Mouse (Mus musculus) limb, embryonic 13.5 days (tissue): ENCODE measurements at regions not wholly inside any gene's neighbourhood (a gene's known extent, or its start where the extent isn't known, plus 50 kb on each side); places are given as distances from the start of the nearest gene placed in this dataset.
"Not testable (repeated sequence)": the region's sequence is repeated elsewhere in the genome, so short reads cannot be mapped to it uniquely, and the experiment has no call there.

Experiments
- ATAC-seq: fragments of 200-750 bp; cut with Nextera tagmentation; 2 replicates; pipeline ENCODE4 v1.8.0; 2017; ENCODE audit warnings: low read depth, moderate number of reproducible peaks, moderate TSS enrichment; ENCODE audit not compliant: low FRiP score
- H3K27ac ChIP-seq: fragments of 300-500 bp; sonication (generic); 2 replicates; pipeline ENCODE4 v1.5.1; 2015; ENCODE audit warnings: inconsistent platforms, mild to moderate bottlenecking, moderate library complexity
- H3K27me3 ChIP-seq: fragments of 300-500 bp; sonication (generic); 2 replicates; pipeline ENCODE4 v1.6.1; 2015; ENCODE audit warnings: mild to moderate bottlenecking, inconsistent platforms
- H3K36me3 ChIP-seq: fragments of 300-500 bp; sonication (generic); 2 replicates; pipeline ENCODE4 v1.6.1; 2015; ENCODE audit warnings: inconsistent platforms, mild to moderate bottlenecking, moderate library complexity
- H3K4me1 ChIP-seq: fragments of 300-500 bp; sonication (generic); 2 replicates; pipeline ENCODE4 v1.6.1; 2015; ENCODE audit warnings: inconsistent platforms
- H3K4me2 ChIP-seq: fragments of 300-500 bp; sonication (generic); replicated peaks from 2 replicates; pipeline ENCODE4 v1.6.1; 2015; ENCODE audit warnings: inconsistent platforms, mild to moderate bottlenecking, moderate library complexity
- H3K4me3 ChIP-seq: fragments of 300-500 bp; sonication (generic); 2 replicates; pipeline ENCODE4 v1.5.1; 2015; ENCODE audit warnings: moderate library complexity, mild to moderate bottlenecking, inconsistent platforms
- H3K9ac ChIP-seq: fragments of 300-500 bp; sonication (generic); 2 replicates; pipeline ENCODE4 v1.6.1; 2015; ENCODE audit warnings: mild to moderate bottlenecking, inconsistent platforms
- H3K9me3 ChIP-seq: fragments of 300-500 bp; sonication (generic); 2 replicates; pipeline ENCODE4 v1.6.1; 2016; ENCODE audit warnings: inconsistent platforms
- WGBS: fragments of 180-500 bp; shearing (Covaris S2); methylation state at CpG from one replicate; pipeline ENCODE4 v1.1.7; 2015; 5-methylcytosine and 5-hydroxymethylcytosine counted together

DNA sequence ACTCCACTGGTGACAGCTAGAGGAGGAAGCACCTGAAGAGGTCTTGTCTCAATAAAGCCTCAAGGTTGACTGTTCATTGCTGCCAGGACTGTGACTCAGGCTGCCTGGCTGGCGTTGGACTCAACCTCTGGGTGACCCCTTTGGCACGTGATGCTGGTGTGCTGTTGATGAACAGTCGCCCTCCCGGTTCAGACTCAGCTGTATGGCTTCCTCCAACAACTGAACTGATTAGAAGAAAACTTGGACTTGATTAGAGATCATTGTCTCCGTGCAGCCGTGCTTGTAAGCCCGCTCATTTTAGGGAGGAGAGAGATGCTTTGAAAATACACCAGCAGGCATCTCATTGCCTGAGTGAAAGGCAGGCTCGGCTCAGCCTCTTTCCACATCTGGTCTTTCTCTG is 103.2 kb upstream of the Nxpe4 start:
- WGBS, result 53% methylated on average over 8 of the region's 8 CpGs

DNA sequence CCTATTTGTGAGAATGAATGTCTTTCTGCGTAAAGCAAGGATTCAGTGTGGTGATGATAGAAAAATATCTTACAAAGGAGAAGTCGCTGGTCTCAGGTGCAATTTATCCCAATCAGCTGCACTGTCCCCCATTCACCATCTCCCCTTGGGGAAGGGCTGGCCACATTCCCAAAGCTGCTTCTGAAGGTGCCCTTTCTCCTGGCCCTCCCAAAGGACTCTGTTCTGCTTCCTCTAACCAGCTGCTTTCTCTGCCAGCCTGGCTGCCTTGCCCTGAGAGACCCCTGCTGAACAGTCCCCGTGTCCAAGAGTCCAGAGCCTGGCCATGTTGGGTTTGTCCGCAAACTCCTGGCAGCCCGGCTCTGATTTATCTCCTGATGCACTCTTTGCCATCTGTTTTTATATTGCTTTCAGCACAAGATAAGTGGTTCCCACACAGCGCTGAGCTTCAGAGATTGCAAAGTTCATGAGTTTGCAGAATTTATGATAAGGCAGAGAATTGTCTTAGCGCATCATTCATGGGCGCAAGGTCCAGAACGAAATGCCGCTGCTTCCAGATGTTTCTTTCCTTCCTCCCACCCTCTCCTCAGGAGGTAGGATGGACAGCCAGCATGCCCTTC is 102.2 kb upstream of the Nxpe4 start:
- no peak overlapping the region for H3K4me2 ChIP-seq
- H3K36me3 ChIP-seq, result no peaks in the 10 kb centered on the region
- no peak overlapping the region for H3K4me3 ChIP-seq
- WGBS, result 87% methylated on average over 10 of the region's 10 CpGs
- H3K9ac ChIP-seq, result no peak overlapping the region
- no peak overlapping the region for H3K27ac ChIP-seq
- H3K4me1 ChIP-seq, result no peaks in the 10 kb centered on the region
- no peak for ATAC-seq
- H3K27me3 ChIP-seq, result no peaks in the 10 kb centered on the region
- no peaks in the 10 kb centered on the region for H3K9me3 ChIP-seq

More for the DNA sequence above, 103.2 kb upstream of the Nxpe4 start:
- Histone ChIP-seq H3K27me3 (no peaks in the 10 kb centered on the region), H3K9me3 (no peaks in the 10 kb centered on the region), H3K27ac (no peak overlapping the region), H3K4me2 (no peak overlapping the region), H3K9ac (no peak overlapping the region), H3K36me3 (no peaks in the 10 kb centered on the region), H3K4me1 (no peaks in the 10 kb centered on the region), H3K4me3 (no peak overlapping the region)
- ATAC-seq, result no peak

DNA sequence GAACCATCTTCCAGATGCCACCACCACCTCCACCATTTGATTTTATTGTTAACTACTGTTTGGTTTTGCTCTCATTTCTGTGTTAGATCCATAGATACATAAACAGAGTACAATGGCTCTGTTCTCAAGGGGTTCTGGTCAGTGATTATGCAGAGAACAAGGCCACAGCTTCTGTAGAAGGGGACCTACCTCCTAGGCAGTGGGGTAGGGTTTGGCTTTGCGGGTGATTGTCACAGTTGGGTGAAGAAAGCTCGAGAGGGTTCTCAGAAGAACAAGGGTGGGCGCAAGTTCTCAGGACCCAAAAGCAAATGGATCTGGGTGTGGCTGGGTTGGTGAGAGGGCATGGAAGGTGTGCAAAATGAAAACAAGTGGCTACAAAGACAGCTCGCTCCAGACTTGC is 100.8 kb upstream of the Nxpe4 start:
- no peaks in the 10 kb centered on the region for H3K36me3 ChIP-seq
- WGBS, result 84% methylated on average over 4 of the region's 4 CpGs

DNA sequence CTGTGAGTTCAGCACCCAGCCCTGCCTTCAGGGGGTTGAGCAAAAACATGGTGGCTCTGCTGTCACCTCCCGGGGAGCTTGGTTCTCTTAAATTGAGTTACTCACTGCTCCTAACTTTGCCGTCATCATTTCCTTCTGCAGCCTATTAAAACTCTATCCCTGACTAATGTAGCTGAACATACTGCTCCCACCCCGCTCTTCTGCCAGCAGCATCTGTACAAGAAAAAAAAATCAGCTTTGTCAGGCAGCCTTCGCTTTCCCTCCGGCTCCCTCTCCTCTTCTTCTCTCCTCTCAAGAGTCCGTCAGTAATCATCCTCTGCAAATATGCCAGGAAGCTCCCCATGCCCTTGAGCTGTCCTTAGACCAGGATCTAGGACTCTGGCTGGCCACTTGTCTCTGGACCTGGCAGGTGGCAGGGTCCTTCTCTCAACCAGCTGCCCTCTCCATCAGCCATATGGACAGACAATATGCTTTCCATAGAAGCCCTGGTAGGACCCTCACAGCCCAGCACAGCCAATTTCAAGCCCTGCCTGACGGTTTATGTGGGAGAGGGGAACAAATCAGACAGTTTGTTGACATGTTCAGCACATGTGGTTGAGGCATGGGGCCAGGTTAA is 95.0 kb upstream of the Nxpe4 start:
- ATAC-seq, result no peak
- Histone ChIP-seq H3K4me3 (no peak overlapping the region), H3K27me3 (no peaks in the 10 kb centered on the region), H3K4me1 (no peaks in the 10 kb centered on the region), H3K9ac (no peak overlapping the region), H3K9me3 (no peaks in the 10 kb centered on the region), H3K4me2 (no peak overlapping the region), H3K36me3 (no peaks in the 10 kb centered on the region), H3K27ac (no peak overlapping the region)
- WGBS, result 72% methylated on average over 7 of the region's 7 CpGs

More for the DNA sequence above, 100.8 kb upstream of the Nxpe4 start:
- Histone ChIP-seq H3K9me3 (no peaks in the 10 kb centered on the region), H3K27ac (no peak overlapping the region), H3K4me2 (no peak overlapping the region), H3K9ac (no peak overlapping the region), H3K4me3 (no peak overlapping the region), H3K4me1 (no peaks in the 10 kb centered on the region), H3K27me3 (no peaks in the 10 kb centered on the region)
- ATAC-seq, result no peak

DNA sequence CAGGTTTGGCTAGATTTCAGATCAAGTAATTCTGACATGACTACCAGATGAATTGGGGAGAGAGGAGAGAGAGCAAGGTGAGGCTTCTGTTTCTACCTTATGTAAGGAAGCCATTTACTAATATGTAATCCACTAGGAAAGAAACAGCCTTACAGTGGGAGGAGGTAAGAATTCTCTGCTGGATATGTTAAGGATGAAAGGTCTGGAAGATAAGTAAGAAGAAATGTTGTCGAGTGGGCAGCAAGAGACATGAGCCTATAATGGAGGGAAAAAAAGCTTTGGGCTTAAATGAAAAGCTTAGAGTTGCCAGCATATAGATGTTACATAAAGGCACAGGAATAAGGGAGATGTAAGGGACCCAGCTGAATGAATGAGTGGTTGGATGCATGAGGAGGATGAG is 89.2 kb upstream of the Nxpe4 start:
- Histone ChIP-seq H3K27ac (no peak overlapping the region), H3K36me3 (no peaks in the 10 kb centered on the region), H3K9me3 (no peaks in the 10 kb centered on the region), H3K4me3 (no peak overlapping the region), H3K27me3 (no peaks in the 10 kb centered on the region), H3K4me1 (no peaks in the 10 kb centered on the region), H3K4me2 (no peak overlapping the region), H3K9ac (no peak overlapping the region)
- no peak for ATAC-seq
- WGBS, result 88% methylated on average over 1 of the region's 1 CpGs

DNA sequence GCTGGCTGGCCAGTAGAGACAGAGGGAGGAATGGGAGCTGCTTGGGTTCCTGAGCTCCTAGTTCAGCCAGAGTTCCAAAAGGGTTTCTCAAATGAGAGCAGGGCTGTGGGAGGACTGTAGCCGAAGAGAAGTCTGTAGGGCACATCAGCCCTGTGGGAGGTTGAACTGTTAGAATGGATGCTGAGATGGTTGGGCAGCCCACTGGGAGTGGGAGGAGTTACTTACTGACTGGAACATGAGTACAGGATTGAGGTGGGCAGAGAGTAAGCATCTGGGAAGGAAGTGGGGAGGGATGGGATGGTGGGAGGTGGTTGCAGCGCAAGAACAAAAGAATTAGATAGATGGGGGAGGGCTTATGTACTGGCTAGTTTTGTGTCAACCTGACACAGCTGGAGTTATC is 88.7 kb upstream of the Nxpe4 start:
- no peak for ATAC-seq
- 70% methylated on average over 2 of the region's 2 CpGs for WGBS
- no peaks in the 10 kb centered on the region for H3K36me3 ChIP-seq
- H3K4me1 ChIP-seq, result no peaks in the 10 kb centered on the region
- H3K27me3 ChIP-seq, result no peaks in the 10 kb centered on the region
- no peak overlapping the region for H3K4me3 ChIP-seq
- no peak overlapping the region for H3K4me2 ChIP-seq
- H3K9ac ChIP-seq, result no peak overlapping the region
- no peak overlapping the region for H3K27ac ChIP-seq
- no peaks in the 10 kb centered on the region for H3K9me3 ChIP-seq

DNA sequence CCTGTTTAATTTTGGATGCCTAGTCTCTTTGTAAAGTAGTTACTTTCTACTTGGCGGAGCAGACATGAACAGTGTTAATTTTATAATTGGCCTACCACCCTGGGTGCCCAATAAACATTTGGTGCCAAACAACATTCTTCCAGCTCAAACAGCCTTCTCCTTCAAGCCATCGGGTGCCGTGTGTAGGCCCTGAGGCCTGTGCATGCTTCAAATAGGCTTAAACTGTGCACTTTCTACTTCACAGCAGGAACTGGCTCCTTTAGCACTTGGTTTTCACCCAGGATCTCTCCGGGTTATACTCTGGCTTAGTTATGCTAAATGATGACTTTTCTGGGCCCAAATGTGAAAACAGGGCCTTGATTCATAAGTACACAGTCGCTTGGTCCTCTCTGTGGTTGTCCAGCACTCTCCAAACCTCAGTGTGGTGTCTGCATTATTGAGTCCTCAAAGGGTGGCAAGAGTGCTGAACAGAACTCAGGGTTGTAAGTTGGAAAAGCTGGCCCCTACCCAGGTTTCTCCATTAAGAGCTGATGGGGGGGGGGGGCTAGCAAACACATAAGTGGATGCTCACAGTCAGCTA is 86.1 kb upstream of the Nxpe4 start:
- Histone ChIP-seq H3K9ac (no peak overlapping the region), H3K36me3 (no peaks in the 10 kb centered on the region), H3K27me3 (no peaks in the 10 kb centered on the region; the same call in 1 of the 2 replicates), H3K4me1 (no peaks in the 10 kb centered on the region), H3K4me2 (no peak overlapping the region), H3K4me3 (no peak overlapping the region), H3K9me3 (no peaks in the 10 kb centered on the region), H3K27ac (no peak overlapping the region)
- WGBS, result 64% methylated on average over 5 of the region's 5 CpGs
- ATAC-seq, result no peak

DNA sequence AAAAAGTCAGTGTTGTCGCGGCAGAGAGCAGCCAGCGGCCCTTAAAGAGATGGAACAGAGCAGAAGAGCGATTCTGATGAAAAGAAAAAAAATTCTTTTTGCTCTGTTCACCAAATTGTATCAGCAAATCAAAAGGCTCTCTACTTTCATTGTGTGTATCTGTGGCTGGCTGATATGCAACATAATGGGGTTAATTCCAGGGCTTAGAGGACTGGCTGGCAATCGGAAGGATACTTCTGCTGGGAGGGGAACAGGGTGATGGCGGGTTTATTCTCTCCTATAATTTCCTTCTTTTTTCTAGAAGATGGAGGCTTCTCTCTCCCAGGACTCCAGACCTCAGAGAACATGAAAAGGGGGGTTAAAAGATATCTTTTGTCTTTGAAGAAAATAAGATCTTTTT is 79.4 kb upstream of the Nxpe4 start:
- WGBS, result 73% methylated on average over 6 of the region's 6 CpGs
- ATAC-seq, result no peak
- H3K4me2 ChIP-seq, result no peak overlapping the region

DNA sequence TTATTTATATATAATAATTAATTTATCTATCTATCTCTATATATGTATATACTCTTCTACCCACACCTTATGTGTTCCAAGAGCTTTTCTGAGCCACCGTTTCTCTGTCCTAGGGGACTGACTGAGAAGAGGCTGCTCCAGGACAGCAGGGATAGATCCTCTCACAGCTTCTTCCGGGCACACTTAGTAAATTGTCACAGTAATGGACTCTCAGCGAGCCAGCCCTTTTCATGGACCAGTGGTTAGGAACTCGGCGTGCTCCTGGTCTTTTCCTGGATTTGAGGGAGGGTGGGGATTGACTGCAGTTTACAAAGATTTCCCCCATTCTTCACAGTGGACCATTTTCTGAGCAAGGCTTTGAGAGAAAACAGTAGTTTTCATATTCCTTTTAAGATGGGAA is 77.6 kb upstream of the Nxpe4 start:
- not testable (repeated sequence) for H3K27ac ChIP-seq, H3K4me3 ChIP-seq, H3K9me3 ChIP-seq, H3K4me2 ChIP-seq, H3K9ac ChIP-seq, H3K4me1 ChIP-seq, H3K36me3 ChIP-seq, H3K27me3 ChIP-seq, ATAC-seq
- 81% methylated on average over 5 of the region's 5 CpGs for WGBS

More for the DNA sequence above, 79.4 kb upstream of the Nxpe4 start:
- Histone ChIP-seq H3K27me3 (no peaks in the 10 kb centered on the region; the same call in 1 of the 2 replicates), H3K27ac (no peak overlapping the region), H3K4me3 (no peak overlapping the region), H3K36me3 (no peaks in the 10 kb centered on the region), H3K4me1 (peaks cover 6% of the 10 kb centered on the region; the same call in 1 of the 2 replicates), H3K9me3 (no peaks in the 10 kb centered on the region), H3K9ac (no peak overlapping the region)

DNA sequence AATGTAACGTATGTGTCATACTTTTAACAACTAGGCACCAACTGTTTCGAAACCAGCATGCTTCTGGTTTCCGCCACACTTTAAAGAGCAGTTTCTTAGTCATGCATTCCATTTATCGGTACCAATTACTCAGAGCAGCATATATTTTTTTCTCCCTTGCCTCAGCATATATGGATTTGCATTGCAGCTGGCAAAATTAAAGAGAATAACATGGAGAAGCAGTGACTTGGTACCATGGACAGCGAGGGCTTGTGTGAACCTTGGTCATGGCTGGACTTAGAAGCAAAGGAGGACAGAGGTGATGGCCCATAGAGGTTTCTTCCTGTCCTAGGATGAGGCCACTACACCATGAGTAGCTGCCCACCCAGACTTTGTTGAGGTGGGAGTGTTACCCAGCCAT is 72.2 kb upstream of the Nxpe4 start:
- Histone ChIP-seq H3K27ac (no peak overlapping the region), H3K9me3 (no peaks in the 10 kb centered on the region), H3K4me2 (no peak overlapping the region), H3K9ac (no peak overlapping the region), H3K36me3 (no peaks in the 10 kb centered on the region), H3K27me3 (no peaks in the 10 kb centered on the region), H3K4me1 (peaks cover 6% of the 10 kb centered on the region; the same call in 1 of the 2 replicates), H3K4me3 (no peak overlapping the region)
- ATAC-seq, result no peak
- WGBS, result 89% methylated on average over 5 of the region's 5 CpGs

DNA sequence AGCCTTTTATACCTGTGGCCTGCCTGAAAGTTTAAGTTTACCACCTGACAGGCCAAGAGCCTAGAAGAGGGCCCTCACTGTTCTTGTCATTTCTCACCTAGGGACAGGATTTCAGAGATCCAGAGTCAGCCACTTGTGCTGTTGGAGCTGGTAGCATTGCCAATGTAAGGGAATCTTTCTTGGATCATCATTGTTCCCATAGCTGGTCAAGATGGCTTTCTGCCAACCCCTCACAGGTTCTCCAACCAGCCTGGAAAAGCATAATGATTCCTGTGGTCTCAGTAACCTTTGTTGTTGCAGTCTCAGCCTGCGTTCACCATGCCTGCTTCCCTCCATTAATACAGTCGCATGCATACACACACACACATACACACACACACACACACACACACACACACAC is 67.1 kb upstream of the Nxpe4 start:
- no peaks in the 10 kb centered on the region for H3K9me3 ChIP-seq
- H3K4me2 ChIP-seq, result no peak overlapping the region
- H3K36me3 ChIP-seq, result no peaks in the 10 kb centered on the region
- no peak overlapping the region for H3K27ac ChIP-seq
- ATAC-seq, result no peak
- no peaks in the 10 kb centered on the region for H3K4me1 ChIP-seq
- WGBS, result 78% methylated on average over 2 of the region's 2 CpGs
- H3K9ac ChIP-seq, result no peak overlapping the region
- no peak overlapping the region for H3K4me3 ChIP-seq
- no peaks in the 10 kb centered on the region for H3K27me3 ChIP-seq

DNA sequence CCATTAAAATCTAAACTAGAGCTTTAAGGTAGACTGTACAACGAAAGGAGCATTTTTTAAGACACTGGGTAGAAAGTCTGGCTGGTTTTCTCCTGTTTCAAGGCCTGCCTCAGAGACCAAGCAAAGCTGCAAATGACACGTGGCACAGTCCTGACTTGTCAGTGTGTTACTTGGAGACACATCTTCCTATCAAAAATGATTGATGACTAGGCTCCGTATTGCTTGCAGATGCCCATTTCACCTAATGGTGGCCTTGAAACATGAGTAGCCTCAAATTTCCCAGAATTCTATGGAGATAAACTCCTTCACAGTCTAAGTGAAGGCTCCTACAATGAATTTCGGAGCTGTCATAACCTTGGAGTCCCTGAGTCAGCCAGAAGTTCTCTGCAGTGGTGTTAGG is 62.0 kb upstream of the Nxpe4 start:
- Histone ChIP-seq H3K4me3 (no peak overlapping the region), H3K27ac (no peak overlapping the region), H3K4me2 (no peak overlapping the region), H3K9me3 (no peaks in the 10 kb centered on the region), H3K36me3 (no peaks in the 10 kb centered on the region), H3K4me1 (no peaks in the 10 kb centered on the region), H3K27me3 (no peaks in the 10 kb centered on the region), H3K9ac (no peak overlapping the region)
- ATAC-seq, result no peak
- 50% methylated on average over 4 of the region's 4 CpGs for WGBS
